Mouse (Mus musculus) heart, embryonic 14.5 days (tissue): ENCODE measurements around the gene Ccdc8. TPM values are rescaled to one million over a fixed set of nuclear protein-coding genes. Genes with fewer than 3 reads are reported as not detected.
A peak's percentile ranks its signal among the peaks of the same experiment; 100 is the strongest.

ENCODE experiments used
- ATAC-seq: fragments of 200-750 bp; cut with Nextera tagmentation; 2 replicates; pipeline ENCODE4 v1.8.0; 2017; ENCODE audit warnings: low read depth, moderate TSS enrichment; ENCODE audit not compliant: insufficient number of reproducible peaks, insufficient read depth, low FRiP score
- H3K27ac ChIP-seq, 2 experiments: fragments of 200-500 bp in 1 of 2; fragments of 300-500 bp in 1 of 2; sonication (generic) in 1 of 2; replicated peaks in 1 of 2; 2 replicates each; pipeline ENCODE4 v1.5.1; 2012 to 2014; ENCODE audit warnings: low read depth in 2 of 2, low read length in 2 of 2, control low read depth in 1 of 2, mild to moderate bottlenecking in 1 of 2, mixed read lengths in 1 of 2; ENCODE audit not compliant: control insufficient read depth in 1 of 2, insufficient read depth in 1 of 2
- H3K27me3 ChIP-seq: fragments of 300-500 bp; sonication (generic); 2 replicates; pipeline ENCODE4 v1.6.1; 2014; ENCODE audit warnings: mild to moderate bottlenecking, low read length, control low read depth; ENCODE audit not compliant: control insufficient read depth, insufficient read depth
- H3K36me3 ChIP-seq: fragments of 300-500 bp; sonication (generic); 2 replicates; pipeline ENCODE4 v1.6.1; 2014; ENCODE audit warnings: mild to moderate bottlenecking, control low read depth, low read length, mixed read lengths; ENCODE audit not compliant: control insufficient read depth, insufficient read depth
- H3K4me1 ChIP-seq, 2 experiments: fragments of 200-500 bp in 1 of 2; fragments of 300-500 bp in 1 of 2; sonication (generic) in 1 of 2; 2 replicates each; pipeline ENCODE4 v1.6.1; 2012 to 2014; ENCODE audit warnings: low read length in 2 of 2, control low read depth in 1 of 2, mixed read lengths in 1 of 2; ENCODE audit not compliant: control insufficient read depth in 2 of 2, insufficient read depth in 2 of 2
- H3K4me2 ChIP-seq: fragments of 300-500 bp; sonication (generic); 2 replicates; pipeline ENCODE4 v1.6.1; 2014; ENCODE audit warnings: mild to moderate bottlenecking, low read length
- H3K4me3 ChIP-seq, 2 experiments: fragments of 200-500 bp in 1 of 2; fragments of 300-500 bp in 1 of 2; sonication (generic) in 1 of 2; 2 replicates each; pipeline ENCODE4 v1.5.1; 2012 to 2014; ENCODE audit warnings: low read length in 2 of 2, mild to moderate bottlenecking in 2 of 2, control low read depth in 1 of 2, low read depth in 1 of 2, moderate library complexity in 1 of 2; ENCODE audit not compliant: control insufficient read depth in 1 of 2, insufficient read depth in 1 of 2
- H3K9ac ChIP-seq: fragments of 300-500 bp; sonication (generic); 2 replicates; pipeline ENCODE4 v1.6.1; 2014; ENCODE audit warnings: mild to moderate bottlenecking, low read length
- H3K9me3 ChIP-seq: fragments of 300-500 bp; sonication (generic); 2 replicates; pipeline ENCODE4 v1.6.1; 2016; ENCODE audit warnings: low read length, control low read depth; ENCODE audit not compliant: control insufficient read depth
- WGBS: fragments of 180-500 bp; shearing (Covaris S2); extraction: QIAGEN DNeasy Blood & Tissue Kit; methylation state at CpG from one replicate; pipeline ENCODE4 v1.1.7; 2014; 5-methylcytosine and 5-hydroxymethylcytosine counted together
- polyA plus RNA-seq: library from polyadenylated mRNA; unstranded; fragments of >200 nt; fragmentation: Nextera tagmentation; extraction: Ambion mirVana; gene quantifications from 2 replicates; pipeline ENCODE4 v1.2.1, GENCODE M21; 2014

The Ccdc8 gene
- polyA plus RNA-seq: 21.9 and 26.8 TPM in 2 replicates

DNA sequence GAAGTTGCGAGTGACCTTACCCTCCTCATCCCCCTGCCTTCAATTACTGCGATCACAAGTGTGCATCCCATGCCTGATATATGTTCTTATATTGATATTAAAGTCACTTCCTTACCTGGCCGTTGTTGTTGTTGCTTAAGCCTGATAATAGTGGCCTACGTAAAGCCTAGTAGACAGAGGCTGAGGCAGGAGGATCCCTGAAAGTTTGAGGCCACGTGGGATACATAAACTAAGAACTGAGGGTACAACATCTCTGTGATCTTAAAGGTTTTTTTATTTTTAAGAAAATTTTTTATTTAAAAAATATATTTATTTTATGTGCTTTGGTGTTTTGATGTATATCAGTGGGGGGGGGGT lies at the start of gene Ccdc8:
TSS of gene Ccdc8 (plus strand) at position 258 of the 357 bp plus-strand sequence.
- WGBS: 92% methylated on average over 5 of the region's 5 CpGs
- no peak for ATAC-seq
- Histone ChIP-seq H3K4me3 (peak within 1 kb of the TSS; percentile 85 to 97), H3K4me1 (peaks cover 38 to 58% of the 10 kb centered on the region in 2 experiments), H3K9ac (peak within 1 kb of the TSS; percentile 58), H3K36me3 (peaks cover 25% of the 10 kb centered on the region), H3K9me3 (0 out of 2 replicates have a peak, but pooled peaks cover 2% of the 10 kb centered on the region), H3K27ac (peak within 1 kb of the TSS; percentile 91 to 93), H3K4me2 (peak within 1 kb of the TSS; percentile 91), H3K27me3 (no peaks in the 10 kb centered on the region)

DNA sequence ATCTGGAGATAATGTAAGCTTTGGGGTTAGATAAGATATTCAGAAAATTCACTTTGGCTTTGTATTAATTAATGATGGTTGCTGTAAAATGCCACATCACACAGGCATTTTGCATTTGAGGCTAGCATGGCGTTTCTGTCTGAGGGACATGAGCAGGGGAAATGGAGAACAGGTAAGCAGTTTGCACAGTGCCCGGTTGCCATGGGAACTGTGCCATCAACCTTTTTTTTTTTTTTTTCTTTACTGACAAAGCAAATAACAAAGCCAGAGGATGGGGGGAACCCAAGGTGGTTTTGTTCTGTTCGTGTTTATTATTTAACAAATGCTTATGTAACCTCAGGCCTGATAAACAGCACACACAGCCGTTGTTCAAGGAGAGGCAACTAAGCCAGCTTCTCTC lies 49.6 kb upstream of the Ccdc8 start:
- no peak for ATAC-seq
- Histone ChIP-seq H3K4me2 (no peak overlapping the region), H3K36me3 (no peaks in the 10 kb centered on the region), H3K27me3 (peaks cover 29% of the 10 kb centered on the region), H3K4me3 (no peak overlapping the region), H3K9ac (no peak overlapping the region), H3K4me1 (peaks cover 28 to 37% of the 10 kb centered on the region in 2 experiments), H3K27ac (no peak overlapping the region), H3K9me3 (no peaks in the 10 kb centered on the region)
- WGBS: 69% methylated on average over 4 of the region's 4 CpGs

DNA sequence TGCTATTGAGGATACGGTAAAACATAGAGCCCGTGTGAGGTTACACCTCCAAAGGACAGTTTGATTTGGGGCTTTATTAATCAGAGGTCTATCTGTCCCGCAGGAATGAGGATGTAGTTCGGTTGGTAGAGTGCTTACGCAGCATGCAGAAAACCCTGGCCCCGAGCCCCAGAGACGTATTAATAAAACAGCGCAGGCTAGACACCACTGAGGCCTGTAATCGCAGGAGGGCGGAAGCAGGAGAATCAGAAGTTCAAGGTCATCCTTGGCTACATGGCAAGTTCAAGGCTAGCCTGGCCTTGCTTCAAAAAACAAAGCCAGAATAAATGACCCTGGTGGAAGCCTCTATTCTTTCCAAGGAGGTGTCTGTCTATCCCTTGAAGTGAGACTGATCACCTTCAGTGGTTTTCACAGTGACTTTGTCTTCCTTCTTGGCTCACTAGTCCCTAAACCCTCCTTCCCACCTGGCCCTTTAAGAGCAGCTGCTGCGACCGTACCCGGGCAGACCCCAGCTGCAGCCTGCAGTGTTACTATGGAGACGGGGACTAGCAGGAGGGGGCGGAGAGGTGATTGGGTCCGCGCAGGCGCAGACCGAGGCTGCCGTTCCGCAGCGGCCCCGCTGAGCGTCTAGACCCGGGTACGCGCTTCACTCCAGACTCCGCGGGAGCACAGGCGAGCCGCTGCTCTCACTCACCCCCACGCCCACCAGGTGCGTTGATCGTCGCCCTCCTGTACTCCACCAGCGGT lies 48.3 kb upstream of the Ccdc8 start, which contains the start of gene Pnmal2:
TSS of gene Pnmal2 (plus strand) at position 622 of the 747 bp plus-strand sequence.
- H3K9ac ChIP-seq: peak within 1 kb of the TSS; percentile 82
- no peaks in the 10 kb centered on the region for H3K36me3 ChIP-seq
- H3K4me3 ChIP-seq: peak within 1 kb of the TSS; percentile 53 to 63
- no peaks in the 10 kb centered on the region for H3K9me3 ChIP-seq
- no peak within 1 kb of the TSS for H3K27ac ChIP-seq
- peaks cover 35 to 49% of the 10 kb centered on the region in 2 experiments for H3K4me1 ChIP-seq
- WGBS: 18% methylated on average over 36 of the region's 36 CpGs
- peaks cover 36% of the 10 kb centered on the region for H3K27me3 ChIP-seq
- H3K4me2 ChIP-seq: peak within 1 kb of the TSS; percentile 94
- ATAC-seq: peak; percentile 79

DNA sequence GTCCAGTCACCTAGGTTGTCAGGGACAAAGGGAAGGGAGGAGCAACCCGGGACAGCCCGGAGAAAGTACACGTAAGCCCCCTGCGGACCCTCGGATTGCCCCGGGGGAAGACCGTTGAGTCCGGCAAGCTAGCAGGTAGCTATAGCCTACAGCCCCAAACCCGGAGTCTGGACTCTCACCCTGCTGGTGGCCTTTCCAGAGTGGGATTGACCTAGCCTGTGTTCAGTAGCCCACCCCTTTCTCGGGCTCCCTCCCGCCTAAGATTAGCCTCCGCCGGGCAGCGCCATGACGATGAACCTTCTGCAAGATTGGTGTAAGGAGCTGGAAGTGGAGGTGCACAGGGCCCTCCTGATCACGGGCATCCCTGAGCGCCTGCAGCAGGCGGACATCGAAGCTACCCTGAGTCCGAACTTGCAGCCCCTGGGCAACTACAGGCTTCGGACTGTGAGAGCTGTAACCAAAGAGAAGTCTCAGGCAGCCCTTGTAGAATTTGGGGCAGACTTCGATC lies 47.6 kb upstream of the Ccdc8 start:
- Histone ChIP-seq H3K4me2 (peak overlapping the region; percentile 94), H3K27me3 (peaks cover 42% of the 10 kb centered on the region), H3K9ac (peak overlapping the region; percentile 82), H3K36me3 (no peaks in the 10 kb centered on the region), H3K4me1 (peaks cover 34 to 51% of the 10 kb centered on the region in 2 experiments), H3K9me3 (no peaks in the 10 kb centered on the region), H3K27ac (no peak overlapping the region), H3K4me3 (peak overlapping the region; percentile 53 to 63)
- 2% methylated on average over 22 of the region's 22 CpGs for WGBS
- ATAC-seq: no peak

DNA sequence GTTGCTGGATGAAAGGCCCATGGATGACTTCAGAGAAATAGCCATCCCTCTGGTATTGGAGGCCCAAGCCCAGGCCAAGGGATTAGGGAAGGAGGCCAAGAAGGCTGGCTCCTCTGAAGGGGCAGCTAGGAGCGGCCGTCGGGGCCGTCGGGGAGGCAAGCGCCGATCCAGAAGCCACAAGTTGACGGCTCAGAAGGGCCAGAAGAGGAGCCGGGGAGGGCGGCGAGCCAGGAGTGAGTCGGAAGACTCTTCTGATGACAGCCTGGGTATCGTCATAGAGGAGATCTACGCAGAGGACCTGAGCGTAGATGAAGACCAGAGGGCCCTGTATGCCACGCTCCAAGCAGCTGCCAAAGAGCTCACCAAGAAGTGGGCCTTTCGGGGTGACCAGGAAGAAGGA lies 47.1 kb upstream of the Ccdc8 start:
- WGBS: 12% methylated on average over 17 of the region's 17 CpGs
- Histone ChIP-seq H3K27ac (no peak overlapping the region), H3K4me2 (peak overlapping the region; percentile 94), H3K4me1 (peaks cover 29 to 48% of the 10 kb centered on the region in 2 experiments), H3K4me3 (peak overlapping the region in 1 of 2 experiments; percentile 63; a peak in 2 of 4 replicates), H3K9me3 (no peaks in the 10 kb centered on the region), H3K36me3 (no peaks in the 10 kb centered on the region), H3K9ac (no peak overlapping the region), H3K27me3 (peaks cover 42% of the 10 kb centered on the region)
- no peak for ATAC-seq

DNA sequence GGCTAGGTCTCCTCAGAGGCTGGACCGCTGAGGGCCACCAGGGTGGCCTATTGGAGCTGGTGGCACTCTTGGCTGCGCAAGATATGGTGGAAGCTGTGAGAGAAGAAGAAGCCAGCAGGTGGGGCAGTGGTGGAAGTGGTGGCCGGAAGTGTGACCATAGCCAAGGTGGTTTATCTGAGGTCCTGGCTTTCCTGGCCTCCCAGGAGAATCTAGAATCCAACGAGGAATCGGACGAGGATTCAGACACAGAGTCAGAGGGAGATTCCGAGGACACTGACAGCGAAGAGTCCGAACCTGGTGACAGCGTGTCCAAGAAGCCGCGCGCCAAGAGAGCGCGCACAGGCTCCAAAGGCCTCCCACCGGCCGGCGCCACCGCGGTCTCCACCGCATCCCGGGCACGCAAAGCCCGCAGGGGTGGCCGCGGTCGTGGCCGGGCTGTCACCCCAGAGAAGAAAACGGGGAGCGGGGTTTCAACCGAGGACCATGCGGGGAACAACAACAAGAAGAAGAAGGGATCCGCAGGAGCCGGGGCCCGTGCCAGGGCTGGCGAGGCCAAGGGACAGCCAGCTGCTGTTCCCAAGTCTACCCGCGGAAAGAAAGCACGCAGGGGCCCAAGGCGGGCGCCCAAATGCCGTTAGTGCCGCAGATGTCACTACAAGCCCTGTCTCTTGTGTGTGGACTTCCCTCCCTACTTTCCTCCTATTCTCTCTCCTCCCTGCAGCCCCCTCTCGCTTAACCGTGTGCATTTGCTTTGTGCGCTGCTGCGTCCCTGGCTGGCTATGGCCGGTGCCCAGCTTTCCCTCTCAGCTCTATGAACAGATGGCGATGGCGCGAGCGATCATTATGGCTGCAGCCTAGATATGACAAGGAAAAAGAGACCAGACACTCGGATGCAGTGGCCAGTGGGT lies 45.8 kb upstream of the Ccdc8 start:
- H3K27me3 ChIP-seq: peaks cover 42% of the 10 kb centered on the region
- no peak overlapping the region for H3K27ac ChIP-seq
- WGBS: 4% methylated on average over 52 of the region's 53 CpGs
- H3K4me2 ChIP-seq: peak overlapping the region; percentile 77
- peak overlapping the region; percentile 57 for H3K9ac ChIP-seq
- ATAC-seq: no peak
- peak overlapping the region; percentile 34 to 43 for H3K4me3 ChIP-seq
- H3K4me1 ChIP-seq: peaks cover 29 to 43% of the 10 kb centered on the region in 2 experiments
- no peaks in the 10 kb centered on the region for H3K36me3 ChIP-seq
- no peaks in the 10 kb centered on the region for H3K9me3 ChIP-seq

DNA sequence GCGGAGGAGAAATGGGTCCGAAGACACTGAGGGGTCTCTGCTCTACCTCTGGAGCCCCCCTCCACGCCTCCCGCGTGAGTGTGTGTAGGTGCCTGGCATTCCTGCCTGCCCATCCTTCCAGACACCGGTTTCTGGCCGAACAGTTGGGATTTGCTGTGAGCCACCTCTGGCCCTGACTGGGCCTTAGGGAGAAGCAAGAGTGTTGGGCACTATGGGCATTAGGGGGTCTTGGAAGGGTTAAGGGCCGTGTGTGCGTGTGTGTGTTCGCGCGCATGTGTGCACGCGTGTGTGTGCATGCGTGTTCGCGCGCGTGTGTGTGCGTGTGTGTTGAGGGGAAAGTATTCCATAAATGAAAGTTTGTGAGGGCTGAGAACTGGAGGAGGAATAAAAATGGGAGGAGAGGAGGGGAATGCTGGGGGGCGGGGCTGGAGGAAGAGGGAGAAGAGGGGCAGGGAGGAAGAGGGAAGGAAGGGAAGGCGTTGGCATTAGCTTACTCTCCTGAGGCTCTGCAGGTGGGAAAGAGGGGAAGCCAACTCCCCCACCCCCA lies 45.1 kb upstream of the Ccdc8 start:
- Histone ChIP-seq H3K4me2 (peak overlapping the region; percentile 77), H3K4me3 (peak overlapping the region; percentile 34 to 43), H3K36me3 (no peaks in the 10 kb centered on the region), H3K9ac (peak overlapping the region; percentile 57; the same call in 1 of the 2 replicates), H3K27ac (no peak overlapping the region), H3K4me1 (peaks cover 29 to 43% of the 10 kb centered on the region in 2 experiments), H3K27me3 (peaks cover 42% of the 10 kb centered on the region), H3K9me3 (no peaks in the 10 kb centered on the region)
- ATAC-seq: no peak
- WGBS: 20% methylated on average over 22 of the region's 22 CpGs
